Mouse (Mus musculus): Measurements from ENCODE around the gene Tub.

GRCm38 (mm10) chr7:108936591-108936990 lies 13.5 kb upstream of the Tub start:
- TF ChIP-seq POLR2A (IDR thresholded peaks at IDR 0.05; ENCODE audit: low read depth, low read length) (no peak), CTCF (IDR thresholded peaks at IDR 0.05; ENCODE audit: extremely low read depth, insufficient read depth, insufficient read length, insufficient replicate concordance) (no peak)

All from spleen, adult 2 months (tissue).